Mouse (Mus musculus) activated CD4-positive, CD25-positive, alpha-beta regulatory T cell (primary cell): ENCODE results near the gene Thbs2. TPM values are rescaled to one million over a fixed set of nuclear protein-coding genes. Genes with fewer than 3 reads are reported as not detected.

Experiments used
- polyA plus RNA-seq, 2 experiments: library from polyadenylated mRNA; unstranded; fragments of 100-300 nt; shearing (Covaris generic); gene quantifications; one replicate each; pipeline ENCODE4 v1.2.1; 2017

Thbs2 gene
- polyA plus RNA-seq: under 1 TPM in 1 of 2 experiments, not detected in 1; 0.05 TPM

GRCm38 (mm10) chr17:14693994-14694374, at the start of gene Thbs2:
Thbs2 (minus strand) TSS chr17:14694235.

Other genes with a start within 250 kb of the Thbs2 start
- gene Wdr27, start 248.9 kb upstream of the Thbs2 start, polyA plus RNA-seq: 1 to 10 TPM in 1 of 2 experiments, not detected in 1; 1.0 TPM
- 10 to 100 TPM; 30.3 to 30.6 TPM for gene 1600012H06Rik, start 248.9 kb upstream of the Thbs2 start, polyA plus RNA-seq